Mouse (Mus musculus) stomach, embryonic 16.5 days (tissue): ENCODE results near the gene Arl1. TPM values are rescaled to one million over a fixed set of nuclear protein-coding genes. Genes with fewer than 3 reads are reported as not detected.
"Not testable (repeated sequence)": the region's sequence is repeated elsewhere in the genome, so short reads cannot be mapped to it uniquely, and the experiment has no call there.

ENCODE experiments used
- ATAC-seq: fragments of 200-750 bp; cut with Nextera tagmentation; 2 replicates; pipeline ENCODE4 v1.8.0; 2017; ENCODE audit warnings: moderate number of reproducible peaks, moderate TSS enrichment; ENCODE audit not compliant: insufficient read depth, low FRiP score
- H3K27ac ChIP-seq: fragments of 300-500 bp; sonication (generic); 2 replicates; pipeline ENCODE4 v1.5.1; 2014; ENCODE audit warnings: low read length
- H3K27me3 ChIP-seq: fragments of 300-500 bp; sonication (generic); 2 replicates; pipeline ENCODE4 v1.6.1; 2014; ENCODE audit warnings: low read length, control low read depth, mixed read lengths; ENCODE audit not compliant: control insufficient read depth, insufficient read depth
- H3K36me3 ChIP-seq: fragments of 300-500 bp; sonication (generic); 2 replicates; pipeline ENCODE4 v1.6.1; 2014; ENCODE audit warnings: low read length; ENCODE audit not compliant: control insufficient read depth, insufficient read depth
- H3K4me1 ChIP-seq: fragments of 300-500 bp; sonication (generic); 2 replicates; pipeline ENCODE4 v1.6.1; 2014; ENCODE audit warnings: low read length, control low read depth, mixed read lengths; ENCODE audit not compliant: control insufficient read depth, insufficient read depth
- H3K4me2 ChIP-seq: fragments of 300-500 bp; sonication (generic); 2 replicates; pipeline ENCODE4 v1.6.1; 2014; ENCODE audit warnings: low read depth, low read length, mixed read lengths
- H3K4me3 ChIP-seq: fragments of 300-500 bp; sonication (generic); replicated peaks from 2 replicates; pipeline ENCODE4 v1.5.1; 2014; ENCODE audit warnings: mild to moderate bottlenecking, low read length
- H3K9ac ChIP-seq: fragments of 300-500 bp; sonication (generic); 2 replicates; pipeline ENCODE4 v1.6.1; 2014; ENCODE audit warnings: low read length
- H3K9me3 ChIP-seq: fragments of 300-500 bp; sonication (generic); replicated peaks from 2 replicates; pipeline ENCODE4 v1.6.1; 2016; ENCODE audit warnings: low read length, control low read depth; ENCODE audit not compliant: control insufficient read depth
- WGBS: fragments of 180-500 bp; shearing (Covaris S2); extraction: QIAGEN DNeasy Blood & Tissue Kit; methylation state at CpG from one replicate; pipeline ENCODE4 v1.1.7; 2014; 5-methylcytosine and 5-hydroxymethylcytosine counted together
- polyA plus RNA-seq: library from polyadenylated mRNA; unstranded; fragments of >200 nt; fragmentation: Nextera tagmentation; extraction: Ambion mirVana; gene quantifications from 2 replicates; pipeline ENCODE4 v1.2.1, GENCODE M21; 2015

Gene Arl1
- polyA plus RNA-seq, 1 experiment from 2014 or later = 213 TPM

DNA sequence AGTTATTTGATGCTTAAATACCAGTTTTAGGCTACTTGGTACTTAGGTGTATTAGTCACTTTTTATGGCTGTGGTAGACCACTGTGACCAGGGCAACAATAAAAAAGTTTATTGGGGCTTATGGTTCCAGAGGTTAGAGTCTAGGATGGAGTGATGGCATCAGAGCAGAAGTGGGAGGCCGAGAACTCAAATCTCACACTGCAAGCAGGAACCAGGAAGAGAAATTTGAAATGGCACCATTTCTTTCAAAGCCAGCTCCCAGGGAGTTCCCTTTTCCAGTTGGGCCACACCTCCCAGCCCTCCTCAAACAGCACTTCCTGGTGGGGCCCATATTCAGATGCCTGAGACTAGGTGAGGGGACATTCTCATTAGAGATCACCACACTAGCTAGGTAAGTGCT is 9.2 kb downstream of the Arl1 start:
- Histone ChIP-seq H3K27ac (no peak overlapping the region), H3K4me2 (no peak overlapping the region), H3K36me3 (peaks cover 30% of the 10 kb centered on the region), H3K9ac (no peak overlapping the region), H3K4me1 (no peaks in the 10 kb centered on the region), H3K27me3 (no peaks in the 10 kb centered on the region), H3K4me3 (no peak overlapping the region), H3K9me3 (no peaks in the 10 kb centered on the region)
- WGBS = 83% methylated on average over 1 of the region's 1 CpGs
- no peak for ATAC-seq

DNA sequence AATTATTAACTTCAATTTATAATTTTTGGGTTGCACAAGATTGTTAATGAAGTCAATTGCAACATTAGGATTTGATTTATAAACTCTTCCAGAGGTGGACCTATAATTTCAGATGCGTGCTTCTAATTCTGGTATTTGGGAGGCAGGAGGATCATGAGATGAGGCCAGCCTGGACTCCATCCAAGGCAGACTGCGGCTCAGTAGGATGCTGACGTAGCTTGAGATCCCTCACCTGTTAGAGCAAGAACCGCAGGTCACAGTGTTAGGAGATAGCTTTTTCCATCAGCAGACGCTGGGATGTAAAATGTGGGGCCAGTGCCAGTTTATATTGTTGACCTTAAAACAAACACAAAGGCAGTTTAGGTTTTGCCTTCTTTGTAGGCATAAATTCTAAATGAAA is 10.1 kb downstream of the Arl1 start:
- ATAC-seq = no peak
- H3K27ac ChIP-seq = no peak overlapping the region
- H3K36me3 ChIP-seq = peaks cover 30% of the 10 kb centered on the region
- H3K4me3 ChIP-seq = no peak overlapping the region
- H3K9ac ChIP-seq = no peak overlapping the region
- no peaks in the 10 kb centered on the region for H3K9me3 ChIP-seq
- H3K27me3 ChIP-seq = no peaks in the 10 kb centered on the region
- H3K4me1 ChIP-seq = no peaks in the 10 kb centered on the region
- no peak overlapping the region for H3K4me2 ChIP-seq
- 59% methylated on average over 5 of the region's 5 CpGs for WGBS

DNA sequence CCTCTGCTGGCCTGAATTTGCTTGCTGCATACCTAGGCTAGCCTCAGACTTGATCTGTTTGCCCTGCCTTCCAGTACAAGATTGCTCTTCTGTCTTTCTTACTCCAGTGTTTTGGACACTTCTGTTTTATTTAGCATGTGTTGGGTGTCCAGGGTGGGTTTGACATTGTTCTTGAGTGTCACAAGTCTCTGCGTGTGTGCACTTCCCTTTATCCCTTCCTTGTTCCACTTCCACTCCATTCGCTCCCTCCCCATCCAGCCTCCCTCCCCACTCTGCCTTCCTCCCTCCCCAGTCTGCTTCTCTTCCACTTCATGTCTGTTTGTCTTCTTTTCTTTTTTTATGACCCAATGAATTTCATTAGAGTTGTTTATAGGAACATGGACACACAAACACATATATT is 10.8 kb downstream of the Arl1 start:
- no peaks in the 10 kb centered on the region for H3K27me3 ChIP-seq
- WGBS = 86% methylated on average over 2 of the region's 2 CpGs
- no peaks in the 10 kb centered on the region for H3K4me1 ChIP-seq
- ATAC-seq = no peak
- no peak overlapping the region for H3K9ac ChIP-seq
- H3K4me3 ChIP-seq = no peak overlapping the region
- peaks cover 30% of the 10 kb centered on the region for H3K36me3 ChIP-seq
- no peak overlapping the region for H3K27ac ChIP-seq
- no peaks in the 10 kb centered on the region for H3K9me3 ChIP-seq
- no peak overlapping the region for H3K4me2 ChIP-seq

DNA sequence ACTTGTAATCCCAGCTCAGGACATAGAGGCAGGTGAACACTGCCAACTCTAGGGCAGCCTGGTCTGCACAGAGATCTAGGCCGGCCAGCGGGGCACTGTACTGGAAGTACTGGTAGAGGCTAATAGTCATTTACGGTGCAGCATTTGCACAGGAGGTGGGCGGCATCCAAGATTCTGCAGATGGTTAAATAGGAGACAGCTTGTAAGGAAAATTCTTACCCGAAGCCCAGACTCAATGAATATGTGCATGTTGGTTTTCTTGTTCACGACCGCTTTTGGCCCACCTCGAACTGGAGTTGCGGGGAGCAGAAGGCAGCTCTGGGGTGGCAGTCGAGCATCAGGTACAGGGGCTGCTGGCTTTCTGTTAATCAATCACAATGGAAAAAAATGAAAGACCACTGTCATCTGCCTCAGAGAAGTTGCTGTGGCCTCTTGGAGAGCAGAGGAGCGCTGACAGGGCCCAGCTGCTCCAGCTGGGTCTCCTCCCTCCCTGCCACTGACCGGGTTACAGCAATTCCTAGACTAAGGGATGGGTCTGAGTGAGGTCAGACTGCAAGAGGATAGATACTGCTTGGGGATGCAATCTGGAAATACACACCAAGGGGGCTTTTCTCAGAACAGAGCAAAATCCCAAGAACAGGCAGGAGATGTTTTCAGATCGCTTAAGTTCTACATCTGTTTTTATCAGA is 31.0 kb downstream of the Arl1 start:
- H3K36me3 ChIP-seq = peaks cover 18% of the 10 kb centered on the region
- H3K4me3 ChIP-seq = no peak overlapping the region
- WGBS = 84% methylated on average over 13 of the region's 13 CpGs
- H3K9me3 ChIP-seq = no peaks in the 10 kb centered on the region
- no peak overlapping the region for H3K27ac ChIP-seq
- no peaks in the 10 kb centered on the region for H3K27me3 ChIP-seq
- no peak overlapping the region for H3K4me2 ChIP-seq
- no peak for ATAC-seq
- H3K4me1 ChIP-seq = no peaks in the 10 kb centered on the region
- H3K9ac ChIP-seq = no peak overlapping the region

DNA sequence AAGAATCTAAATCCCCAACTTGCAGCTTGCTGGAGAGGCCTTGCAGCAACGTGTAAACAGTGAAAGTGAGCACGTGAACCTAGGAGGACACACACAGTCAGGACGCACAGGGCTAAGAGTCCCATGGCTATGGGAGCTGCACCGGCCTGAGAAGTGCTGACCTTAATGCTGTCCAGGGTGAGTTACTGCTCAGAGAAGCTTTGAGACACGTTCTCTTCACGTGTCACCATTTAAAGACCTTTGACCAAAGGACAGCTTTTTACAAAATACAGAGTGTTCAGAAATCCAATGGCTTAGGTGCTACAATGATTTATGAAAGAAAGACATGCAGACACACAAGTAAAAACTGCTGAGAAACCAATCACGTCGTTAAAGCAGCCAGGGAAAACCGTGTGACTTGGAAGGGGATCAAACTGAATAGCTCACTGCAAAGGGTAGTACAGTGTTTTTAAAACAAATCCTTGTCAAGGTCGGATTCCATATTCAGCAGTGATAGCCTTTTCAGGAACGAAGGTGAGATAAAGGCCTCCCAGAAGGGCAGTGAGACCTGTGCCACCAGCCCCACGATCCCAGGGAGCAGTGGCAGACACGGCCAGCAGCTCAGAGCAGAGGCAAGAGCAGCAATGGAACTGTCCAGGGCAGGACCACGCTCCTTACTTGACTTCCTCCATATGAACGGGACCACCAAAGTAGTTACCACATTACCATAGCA is 34.9 kb downstream of the Arl1 start:
- no peaks in the 10 kb centered on the region for H3K9me3 ChIP-seq
- H3K36me3 ChIP-seq = peaks cover 15% of the 10 kb centered on the region
- no peak overlapping the region for H3K4me3 ChIP-seq
- H3K4me2 ChIP-seq = no peak overlapping the region
- H3K27ac ChIP-seq = no peak overlapping the region
- H3K4me1 ChIP-seq = no peaks in the 10 kb centered on the region
- no peak for ATAC-seq
- H3K27me3 ChIP-seq = no peaks in the 10 kb centered on the region
- no peak overlapping the region for H3K9ac ChIP-seq
- 83% methylated on average over 15 of the region's 15 CpGs for WGBS

DNA sequence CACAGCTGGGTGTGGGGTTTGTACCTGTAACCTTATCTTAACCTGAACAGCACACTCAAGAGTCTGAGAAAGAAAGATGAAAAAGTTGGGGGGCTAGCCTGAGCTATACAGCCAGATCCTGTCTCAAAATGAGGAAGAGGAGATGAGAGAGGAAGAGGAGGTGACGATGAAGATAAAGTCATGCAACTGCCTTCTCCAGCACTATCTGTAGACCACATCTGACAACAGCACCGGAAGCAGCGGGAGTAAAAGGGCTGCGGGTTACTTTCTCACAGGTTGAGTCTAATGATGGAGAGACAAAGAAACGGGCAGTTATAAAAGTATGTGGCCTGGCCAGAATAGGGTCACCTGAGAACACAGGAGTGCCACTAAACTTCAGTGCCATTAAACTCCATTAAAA is 38.3 kb downstream of the Arl1 start:
- Histone ChIP-seq H3K4me2 (no peak overlapping the region), H3K4me3 (no peak overlapping the region), H3K36me3 (peaks cover 17% of the 10 kb centered on the region), H3K27ac (no peak overlapping the region), H3K9me3 (no peaks in the 10 kb centered on the region), H3K9ac (no peak overlapping the region), H3K4me1 (no peaks in the 10 kb centered on the region), H3K27me3 (no peaks in the 10 kb centered on the region)
- ATAC-seq = no peak
- 93% methylated on average over 5 of the region's 5 CpGs for WGBS

DNA sequence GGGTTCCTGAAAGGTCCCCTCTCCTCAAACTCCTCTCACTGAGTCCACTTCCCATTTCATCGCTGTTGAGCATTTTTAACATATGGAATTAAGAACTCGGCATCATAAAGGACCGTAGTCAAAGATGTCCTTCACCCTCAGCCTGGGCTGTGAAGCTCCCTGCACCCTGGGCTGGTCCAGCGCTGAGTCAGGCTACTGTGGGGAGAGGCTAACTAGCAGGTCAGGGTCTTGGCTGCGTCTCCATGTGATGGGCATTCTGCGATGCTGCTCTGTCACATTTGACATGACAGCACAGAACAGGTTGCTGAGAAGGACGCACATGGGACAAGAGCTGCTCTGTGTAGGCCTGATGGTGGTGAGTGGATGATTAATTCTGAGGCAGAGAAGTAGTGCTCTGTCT is 39.0 kb downstream of the Arl1 start:
- Histone ChIP-seq H3K4me3 (no peak overlapping the region), H3K4me2 (no peak overlapping the region), H3K9me3 (no peaks in the 10 kb centered on the region), H3K36me3 (peaks cover 17% of the 10 kb centered on the region), H3K4me1 (no peaks in the 10 kb centered on the region), H3K27ac (no peak overlapping the region), H3K9ac (no peak overlapping the region), H3K27me3 (no peaks in the 10 kb centered on the region)
- ATAC-seq = no peak
- 90% methylated on average over 7 of the region's 7 CpGs for WGBS

DNA sequence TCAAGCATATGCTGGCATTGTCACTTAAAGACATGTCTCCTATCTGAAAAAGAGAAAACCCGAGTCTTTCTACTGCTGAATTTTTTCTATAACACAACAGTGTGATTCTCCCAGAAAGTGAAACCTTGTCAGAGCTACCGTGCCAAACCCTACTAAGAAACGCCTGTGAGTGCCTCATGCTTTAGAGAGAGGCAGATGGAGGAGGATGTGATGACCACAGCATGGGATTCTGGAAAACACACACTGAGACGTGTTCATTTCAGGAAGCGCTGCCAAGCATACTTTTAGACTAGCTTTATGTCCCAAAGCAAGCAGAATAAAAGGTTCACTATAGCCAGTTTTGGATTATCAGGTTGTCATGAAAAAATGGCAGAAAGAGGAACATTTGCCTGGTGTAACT is 42.3 kb downstream of the Arl1 start:
- WGBS = 87% methylated on average over 5 of the region's 5 CpGs
- not testable (repeated sequence) for ATAC-seq

DNA sequence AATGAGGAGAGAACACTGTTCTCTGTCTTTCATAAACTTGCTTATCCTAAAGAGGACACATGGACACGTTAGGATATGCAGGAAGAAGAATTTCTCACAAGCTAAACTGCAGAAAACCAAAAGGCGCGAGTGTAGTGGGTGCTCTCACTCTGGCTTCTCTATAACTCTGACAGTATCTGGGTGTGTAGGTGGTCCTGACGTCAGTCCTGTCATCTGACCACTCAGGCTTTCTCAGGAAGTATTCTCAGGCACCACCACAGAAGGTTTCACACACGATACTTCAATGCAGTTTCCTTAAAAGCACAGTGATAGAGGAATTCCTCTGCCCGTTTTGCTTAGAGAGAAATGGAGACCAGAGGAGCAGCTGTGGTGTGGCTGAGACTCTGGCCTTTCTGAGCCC is 45.5 kb downstream of the Arl1 start:
- Histone ChIP-seq H3K9ac (no peak overlapping the region), H3K27me3 (no peaks in the 10 kb centered on the region), H3K4me3 (no peak overlapping the region), H3K36me3 (peaks cover 11% of the 10 kb centered on the region; the same call in 1 of the 2 replicates), H3K4me1 (no peaks in the 10 kb centered on the region), H3K9me3 (no peaks in the 10 kb centered on the region), H3K4me2 (no peak overlapping the region), H3K27ac (no peak overlapping the region)
- 83% methylated on average over 6 of the region's 6 CpGs for WGBS
- no peak for ATAC-seq

More for the DNA sequence above, 42.3 kb downstream of the Arl1 start:
- H3K4me2 ChIP-seq, H3K9me3 ChIP-seq, H3K4me3 ChIP-seq, H3K4me1 ChIP-seq, H3K9ac ChIP-seq, H3K27me3 ChIP-seq, H3K27ac ChIP-seq: not testable (repeated sequence)
- peaks cover 15% of the 10 kb centered on the region; the same call in 1 of the 2 replicates for H3K36me3 ChIP-seq
